Mouse (Mus musculus) hematopoietic stem cell, adult 5-6 weeks (primary cell): ENCODE data around the gene Zc3hav1. TPM values are rescaled to one million over a fixed set of nuclear protein-coding genes. Genes with fewer than 3 reads are reported as not detected.

ENCODE experiments used
- total RNA-seq: library from RNA; stranded (forward); fragments of 172-1452, 232-1000 nt; gene quantifications from 2 replicates; pipeline ENCODE4 v1.2.3, GENCODE M21; 2017

The Zc3hav1 gene
- total RNA-seq, 1 experiment from 2014 or later: 59.7 TPM

Other genes with a start within 250 kb of the Zc3hav1 start
- gene Tmem213, start 245.3 kb downstream of the Zc3hav1 start, total RNA-seq: not detected in 2 replicates
- gene Atp6v0a4, start 230.0 kb downstream of the Zc3hav1 start, total RNA-seq: not detected in 2 replicates
- 2.7 and 3.3 TPM in 2 replicates for gene D630045J12Rik, start 100.6 kb downstream of the Zc3hav1 start, total RNA-seq
- 5.3 and 6.9 TPM in 2 replicates for gene Zc3hav1l, start 55.3 kb downstream of the Zc3hav1 start, total RNA-seq
- gene Ttc26, start 26.9 kb upstream of the Zc3hav1 start, total RNA-seq: 8.6 and 12.8 TPM in 2 replicates
- 20.7 and 26.6 TPM in 2 replicates for gene Ubn2, start 79.3 kb upstream of the Zc3hav1 start, total RNA-seq
- gene Fmc1, start 178.9 kb upstream of the Zc3hav1 start, total RNA-seq: 40.5 and 47.7 TPM in 2 replicates
- gene Luc7l2, start 196.7 kb upstream of the Zc3hav1 start, total RNA-seq: 342 and 369 TPM in 2 replicates